ENCODE assay signal across 10 mouse cellular contexts in the genomic region with DNA sequence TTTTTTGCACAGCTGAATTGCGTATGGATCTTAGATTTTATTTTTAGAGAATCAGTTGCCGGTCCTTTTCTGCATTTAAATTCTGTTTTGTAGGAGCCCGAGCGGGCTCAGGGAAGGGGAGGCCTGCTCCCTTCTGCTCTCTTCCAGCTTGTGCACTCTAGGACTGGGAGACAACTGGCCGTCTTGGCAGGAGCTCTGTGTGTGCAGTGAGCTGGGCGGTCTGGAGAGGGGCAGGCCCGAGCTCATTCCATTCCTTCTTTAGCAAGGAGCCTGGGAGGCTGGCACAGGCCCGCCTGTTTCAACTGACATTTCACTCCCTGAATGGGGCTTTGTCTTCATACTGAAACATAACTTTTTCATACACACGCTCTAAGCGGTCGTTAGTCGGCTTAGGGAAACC. TPM values are rescaled to one million over a fixed set of nuclear protein-coding genes. Genes with fewer than 3 reads are reported as not detected.
DNase-seq lines count a peak whose midpoint lies in the region; ATAC-seq and TF ChIP-seq lines count a peak whose summit lies in the region.
"Had no signal": no experiment of that assay in that cellular context is flagged by ENCODE, and none has a peak within 500 bp of the region (broad histone marks: within the 10 kb centered on the region; RNA-seq: fewer than 3 reads in every experiment).

No protein-coding gene starts in this region.

- H3K27me3 ChIP-seq in forebrain, postnatal 0 days (ENCODE audit: insufficient read depth, low read length), result no peaks in the 10 kb centered on the region
- no peaks in the 10 kb centered on the region for H3K27me3 ChIP-seq in stomach, embryonic 16.5 days (ENCODE audit: control insufficient read depth, insufficient read depth, low read length)

- no peaks in the 10 kb centered on the region for H3K36me3 ChIP-seq in forebrain, postnatal 0 days (ENCODE audit: insufficient read depth)
- no peaks in the 10 kb centered on the region for H3K36me3 ChIP-seq in stomach, embryonic 16.5 days (ENCODE audit: control insufficient read depth, insufficient read depth, low read length)

- H3K4me3 ChIP-seq in forebrain, postnatal 0 days (ENCODE audit: low read depth, low read length), result no peak overlapping the region
- no peak overlapping the region for H3K4me3 ChIP-seq in stomach, embryonic 16.5 days (replicated peaks; ENCODE audit: low read length)

- no peak overlapping the region for H3K9ac ChIP-seq in forebrain, postnatal 0 days
- H3K9ac ChIP-seq in stomach, embryonic 16.5 days (ENCODE audit: low read length), result peak overlapping the region; percentile 17; the same call in 1 of the 2 replicates
- H3K9ac ChIP-seq: liver, embryonic 14.5 days had no signal

- H3K4me1 ChIP-seq in forebrain, postnatal 0 days (ENCODE audit: insufficient read depth), result 0 out of 2 replicates have a peak, but pooled peaks cover 3% of the 10 kb centered on the region
- H3K4me1 ChIP-seq in stomach, embryonic 16.5 days (ENCODE audit: control insufficient read depth, insufficient read depth, low read length), result peaks cover 36% of the 10 kb centered on the region

- ATAC-seq in forebrain, postnatal 0 days, result peak; percentile 92
- ATAC-seq in stomach, embryonic 16.5 days (ENCODE audit: insufficient read depth, low FRiP score), result peak; percentile 91

- H3K9me3 ChIP-seq in forebrain, postnatal 0 days (ENCODE audit: low read length), result no peaks in the 10 kb centered on the region
- H3K9me3 ChIP-seq in stomach, embryonic 16.5 days (replicated peaks; ENCODE audit: control insufficient read depth, low read length), result no peaks in the 10 kb centered on the region

- H3K27ac ChIP-seq in forebrain, postnatal 0 days (ENCODE audit: low read depth, low read length), result peak overlapping the region; percentile 45; the same call in 1 of the 2 replicates
- peak overlapping the region; percentile 85 for H3K27ac ChIP-seq in stomach, embryonic 16.5 days (ENCODE audit: low read length)
- H3K27ac ChIP-seq: liver, embryonic 14.5 days had no signal

- 18% methylated on average over 12 of the region's 12 CpGs for WGBS in forebrain, postnatal 0 days
- 43% methylated on average over 12 of the region's 12 CpGs for WGBS in stomach, embryonic 16.5 days

- peak; percentile 54 for DNase-seq in kidney, adult 11 months
- DNase-seq in kidney, adult 8-10 months, result no peak
- peak; percentile 58 for DNase-seq in forebrain, postnatal 0 days
- DNase-seq in heart, postnatal 4 days, result peak; percentile 76
- DNase-seq in layer of hippocampus, adult 8-10 months (ENCODE audit: low spot score in 2 of 2), result peak; percentile 48 to 57
- peak; percentile 76 for DNase-seq in lung, postnatal 36 days
- no peak for DNase-seq in adipocyte (ENCODE audit: low spot score)

- no peak for TF ChIP-seq CTCF in forebrain, postnatal 0 days (IDR thresholded peaks at IDR 0.05; ENCODE audit: low read depth)

- H3K4me2 ChIP-seq in forebrain, postnatal 0 days (ENCODE audit: low read depth), result no peak overlapping the region; the same call in 1 of the 2 replicates
- 0 out of 2 replicates have a peak overlapping the region, but pooled peaks have one; percentile 16 for H3K4me2 ChIP-seq in stomach, embryonic 16.5 days (ENCODE audit: low read depth, low read length)

RNA-seq across cellular contexts. Expression of a gene that starts 44.8 kb away (rescaled TPM):
- total RNA-seq in forebrain, postnatal 0 days (2014; rRNA removed), result 47.0 and 66.7 TPM in 2 replicates
- polyA plus RNA-seq in forebrain, postnatal 0 days (2015; fragmentation: Nextera tagmentation; extraction: Ambion mirVana), result 6.4 and 8.0 TPM in 2 replicates
- total RNA-seq in heart, postnatal 4 days (2021), result 10 to 100 TPM; 68.5 to 72.0 TPM
- 10 to 100 TPM; 23.0 to 24.5 (median 24.4) TPM for total RNA-seq in layer of hippocampus, adult 8-10 months (2022)
- polyA plus RNA-seq in stomach, embryonic 16.5 days (2015; fragmentation: Nextera tagmentation; extraction: Ambion mirVana), result 20.2 and 20.8 TPM in 2 replicates
- total RNA-seq: common myeloid progenitor, adult 5-6 weeks had no signal

Comparison
In these comparisons a context has a peak if more than half of its experiments do, and no peak if none do; other contexts are left out.
1. DNase-seq: peak in kidney, adult 11 months (single experiment), forebrain, postnatal 0 days (single experiment), heart, postnatal 4 days (single experiment), layer of hippocampus, adult 8-10 months (2 of 2) and lung, postnatal 36 days (single experiment); none in kidney, adult 8-10 months (0 of 2) and adipocyte (single experiment).